In the genomic region with DNA sequence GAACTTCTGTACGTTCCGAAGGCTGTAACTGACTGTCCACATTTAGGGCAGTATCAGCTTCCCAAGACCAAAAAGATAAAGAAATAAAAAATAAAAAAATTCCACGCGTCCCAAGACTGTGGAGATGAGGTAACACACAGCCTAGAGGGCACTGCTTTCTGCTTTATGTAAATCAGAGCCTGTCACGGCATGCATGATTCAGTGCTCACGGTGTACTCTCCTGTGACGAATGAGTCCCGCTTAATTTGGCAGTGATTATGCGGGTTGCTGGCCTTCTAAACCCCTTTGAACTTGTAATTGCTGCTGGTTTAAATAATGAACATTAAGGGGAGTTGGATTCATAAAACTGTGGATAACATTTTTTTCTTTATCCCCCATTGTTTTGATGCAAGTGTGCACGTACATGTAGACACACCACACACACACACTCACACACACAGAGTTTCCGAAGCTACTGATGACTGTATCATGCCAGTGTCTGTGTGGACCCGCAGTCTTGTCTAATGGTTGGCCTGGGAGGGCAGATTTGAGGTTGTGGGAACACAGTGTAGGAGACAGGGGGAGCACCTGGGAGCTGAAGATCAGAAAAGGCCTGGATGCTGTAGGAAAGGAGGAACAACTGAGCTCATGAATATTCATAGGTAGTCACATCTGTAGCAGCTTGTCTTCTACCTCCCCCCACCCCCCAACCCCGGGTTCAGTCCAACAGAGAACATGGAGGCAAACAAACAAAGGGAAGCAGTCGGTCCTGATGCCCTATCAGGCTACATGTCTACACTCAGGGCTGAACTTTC, we compare ENCODE assay signal across 10 mouse cellular contexts.
DNase-seq lines count a peak whose midpoint lies in the region; ATAC-seq and TF ChIP-seq lines count a peak whose summit lies in the region.
"Had no signal": no experiment of that assay in that cellular context is flagged by ENCODE, and none has a peak within 500 bp of the region (broad histone marks: within the 10 kb centered on the region; RNA-seq: fewer than 3 reads in every experiment).

No protein-coding gene starts in this region.

- H3K4me1 ChIP-seq in hindbrain, embryonic 12.5 days, result peaks cover 29% of the 10 kb centered on the region
- peaks cover 30% of the 10 kb centered on the region for H3K4me1 ChIP-seq in midbrain, embryonic 12.5 days

- H3K27ac ChIP-seq in hindbrain, embryonic 12.5 days, result peak overlapping the region; percentile 75
- H3K27ac ChIP-seq in midbrain, embryonic 12.5 days (replicated peaks), result peak overlapping the region; percentile 68
- H3K27ac ChIP-seq: macrophage had no signal

- peak; percentile 75 for DNase-seq in R1 (ENCODE audit: low read depth, low spot score)
- peak; percentile 83 for DNase-seq in brain, embryonic 14.5 days (ENCODE audit: low read depth)
- no peak for DNase-seq in thymus, postnatal 4 days
- DNase-seq in testis, postnatal 10 days (ENCODE audit: low spot score), result no peak
- DNase-seq: right cerebral cortex, postnatal 14 days; thymus, postnatal 36 days had no signal

- no peaks in the 10 kb centered on the region for H3K9me3 ChIP-seq in hindbrain, embryonic 12.5 days (replicated peaks)
- H3K9me3 ChIP-seq in midbrain, embryonic 12.5 days, result no peaks in the 10 kb centered on the region

- H3K4me2 ChIP-seq in hindbrain, embryonic 12.5 days (replicated peaks), result no peak overlapping the region
- 0 out of 2 replicates have a peak overlapping the region, but pooled peaks have one; percentile 5 for H3K4me2 ChIP-seq in midbrain, embryonic 12.5 days (replicated peaks)

- 0 out of 2 replicates have a peak, but pooled peaks cover 4% of the 10 kb centered on the region for H3K36me3 ChIP-seq in hindbrain, embryonic 12.5 days
- H3K36me3 ChIP-seq in midbrain, embryonic 12.5 days, result peaks cover 3% of the 10 kb centered on the region; the same call in 1 of the 2 replicates

- 37% methylated on average over 14 of the region's 14 CpGs for WGBS in hindbrain, embryonic 12.5 days
- WGBS in midbrain, embryonic 12.5 days, result 49% methylated on average over 14 of the region's 14 CpGs

- H3K4me3 ChIP-seq in hindbrain, embryonic 12.5 days, result no peak overlapping the region
- H3K4me3 ChIP-seq in midbrain, embryonic 12.5 days, result no peak overlapping the region

- no peak for TF ChIP-seq CTCF in brain, embryonic 14.5 days (IDR thresholded peaks at IDR 0.05; ENCODE audit: borderline replicate concordance, extremely low read depth, insufficient read depth, insufficient read length)

- H3K27me3 ChIP-seq in hindbrain, embryonic 12.5 days, result no peaks in the 10 kb centered on the region
- no peaks in the 10 kb centered on the region for H3K27me3 ChIP-seq in midbrain, embryonic 12.5 days

- no peak for TF ChIP-seq POLR2A in brain, embryonic 14.5 days (IDR thresholded peaks at IDR 0.05; ENCODE audit: borderline replicate concordance, extremely low read depth, insufficient read depth, insufficient read length, poor library complexity, severe bottlenecking)

- ATAC-seq in hindbrain, embryonic 12.5 days (ENCODE audit: low FRiP score), result peak; percentile 88
- ATAC-seq in midbrain, embryonic 12.5 days (ENCODE audit: low FRiP score, low read depth), result peak; percentile 86
- ATAC-seq in megakaryocyte progenitor cell, adult 5-6 weeks (replicated peaks; ENCODE audit: poor library complexity), result no peak

- H3K9ac ChIP-seq in hindbrain, embryonic 12.5 days, result no peak overlapping the region
- no peak overlapping the region for H3K9ac ChIP-seq in midbrain, embryonic 12.5 days (replicated peaks)

Comparison
In these comparisons a context has a peak if more than half of its experiments do, and no peak if none do; other contexts are left out.
1. DNase-seq: peak in R1 (single experiment) and brain, embryonic 14.5 days (single experiment); none in thymus, postnatal 4 days (single experiment) and testis, postnatal 10 days (single experiment).